Mouse (Mus musculus) midbrain, embryonic 13.5 days (tissue): ENCODE data around the gene Galk1. TPM values are rescaled to one million over a fixed set of nuclear protein-coding genes. Genes with fewer than 3 reads are reported as not detected.

ENCODE experiments used
- ATAC-seq: fragments of 200-750 bp; cut with Nextera tagmentation; 2 replicates; pipeline ENCODE4 v1.8.0; 2017; ENCODE audit warnings: mild to moderate bottlenecking, moderate TSS enrichment, moderate library complexity
- H3K27ac ChIP-seq: fragments of 300-500 bp; sonication (generic); 2 replicates; pipeline ENCODE4 v1.5.1; 2015; ENCODE audit warnings: inconsistent platforms, mild to moderate bottlenecking, moderate library complexity
- H3K27me3 ChIP-seq: fragments of 300-500 bp; sonication (generic); 2 replicates; pipeline ENCODE4 v1.6.1; 2015; ENCODE audit warnings: mild to moderate bottlenecking, inconsistent platforms
- H3K36me3 ChIP-seq: fragments of 300-500 bp; sonication (generic); 2 replicates; pipeline ENCODE4 v1.6.1; 2015; ENCODE audit warnings: mild to moderate bottlenecking, inconsistent platforms
- H3K4me1 ChIP-seq: fragments of 300-500 bp; sonication (generic); replicated peaks from 2 replicates; pipeline ENCODE4 v1.6.1; 2015; ENCODE audit warnings: inconsistent platforms
- H3K4me2 ChIP-seq: fragments of 300-500 bp; sonication (generic); replicated peaks from 2 replicates; pipeline ENCODE4 v1.6.1; 2015; ENCODE audit warnings: moderate library complexity, mild to moderate bottlenecking, inconsistent platforms
- H3K4me3 ChIP-seq: fragments of 300-500 bp; sonication (generic); replicated peaks from 2 replicates; pipeline ENCODE4 v1.5.1; 2015; ENCODE audit warnings: mild to moderate bottlenecking, inconsistent platforms
- H3K9ac ChIP-seq: fragments of 300-500 bp; sonication (generic); replicated peaks from 2 replicates; pipeline ENCODE4 v1.6.1; 2015; ENCODE audit warnings: mild to moderate bottlenecking, inconsistent platforms
- H3K9me3 ChIP-seq: fragments of 300-500 bp; sonication (generic); 2 replicates; pipeline ENCODE4 v1.6.1; 2016; ENCODE audit warnings: mild to moderate bottlenecking, inconsistent platforms
- WGBS: fragments of 180-500 bp; shearing (Covaris S2); methylation state at CpG from one replicate; pipeline ENCODE4 v1.1.7; 2015; 5-methylcytosine and 5-hydroxymethylcytosine counted together
- polyA plus RNA-seq: library from polyadenylated mRNA; unstranded; fragments of >200 nt; fragmentation: Nextera tagmentation; extraction: Ambion mirVana; gene quantifications from 2 replicates; pipeline ENCODE4 v1.2.1, GENCODE M21; 2015

Galk1 gene
- polyA plus RNA-seq, 1 experiment from 2014 or later = 58.9 TPM

- Histone ChIP-seq H3K4me2 (no peak overlapping the region), H3K9ac (no peak overlapping the region), H3K36me3 (no peaks in the 10 kb centered on the region), H3K4me3 (no peak overlapping the region), H3K27me3 (peaks cover 3% of the 10 kb centered on the region; the same call in 1 of the 2 replicates), H3K9me3 (no peaks in the 10 kb centered on the region), H3K27ac (no peak overlapping the region), H3K4me1 (peaks cover 1% of the 10 kb centered on the region; the same call in 1 of the 2 replicates)
- ATAC-seq = no peak
- 88% methylated on average over 3 of the region's 3 CpGs for whole genome bisulfite sequencing
These were observed 17.3 kb downstream of the Galk1 start for GRCm38 (mm10) chr11:115995256-115995655.

- Histone ChIP-seq H3K4me3 (no peak overlapping the region), H3K9me3 (no peaks in the 10 kb centered on the region), H3K27ac (no peak overlapping the region), H3K4me2 (no peak overlapping the region), H3K9ac (no peak overlapping the region), H3K27me3 (peaks cover 4% of the 10 kb centered on the region; the same call in 1 of the 2 replicates), H3K36me3 (no peaks in the 10 kb centered on the region), H3K4me1 (no peaks in the 10 kb centered on the region)
- 76% methylated on average over 4 of the region's 4 CpGs for WGBS
- no peak for ATAC-seq
These were observed 20.4 kb downstream of the Galk1 start for GRCm38 (mm10) chr11:115992098-115992497.

GRCm38 (mm10) chr11:115989686-115990085 is 22.8 kb downstream of the Galk1 start:
- H3K27me3 ChIP-seq = peaks cover 4% of the 10 kb centered on the region; the same call in 1 of the 2 replicates
- no peak for ATAC-seq
- H3K4me2 ChIP-seq = peak overlapping the region; percentile 25; the same call in 1 of the 2 replicates
- H3K9me3 ChIP-seq = no peaks in the 10 kb centered on the region
- no peak overlapping the region for H3K27ac ChIP-seq
- no peaks in the 10 kb centered on the region for H3K36me3 ChIP-seq
- no peak overlapping the region for H3K9ac ChIP-seq
- H3K4me1 ChIP-seq = no peaks in the 10 kb centered on the region
- WGBS = 32% methylated on average over 15 of the region's 15 CpGs
- H3K4me3 ChIP-seq = no peak overlapping the region

- no peaks in the 10 kb centered on the region for H3K36me3 ChIP-seq
- H3K27me3 ChIP-seq = 0 out of 2 replicates have a peak, but pooled peaks cover 4% of the 10 kb centered on the region
- H3K9ac ChIP-seq = no peak overlapping the region
- no peak overlapping the region for H3K27ac ChIP-seq
- no peaks in the 10 kb centered on the region for H3K4me1 ChIP-seq
- WGBS = 94% methylated on average over 8 of the region's 8 CpGs
- H3K4me3 ChIP-seq = no peak overlapping the region
- no peaks in the 10 kb centered on the region for H3K9me3 ChIP-seq
- ATAC-seq = no peak
- H3K4me2 ChIP-seq = no peak overlapping the region
These were observed 29.2 kb downstream of the Galk1 start for GRCm38 (mm10) chr11:115983291-115983690.

- Histone ChIP-seq H3K27me3 (peaks cover 12% of the 10 kb centered on the region; the same call in 1 of the 2 replicates), H3K4me3 (no peak overlapping the region), H3K4me1 (no peaks in the 10 kb centered on the region), H3K27ac (no peak overlapping the region), H3K4me2 (no peak overlapping the region), H3K9me3 (no peaks in the 10 kb centered on the region), H3K36me3 (no peaks in the 10 kb centered on the region), H3K9ac (no peak overlapping the region)
- no peak for ATAC-seq
- WGBS = 94% methylated on average over 15 of the region's 15 CpGs
These were observed 30.0 kb downstream of the Galk1 start for GRCm38 (mm10) chr11:115982472-115982871.

- Histone ChIP-seq H3K9ac (no peak overlapping the region), H3K36me3 (no peaks in the 10 kb centered on the region), H3K4me1 (peaks cover 12% of the 10 kb centered on the region), H3K27me3 (peaks cover 52% of the 10 kb centered on the region), H3K4me2 (no peak overlapping the region), H3K9me3 (no peaks in the 10 kb centered on the region), H3K27ac (no peak overlapping the region), H3K4me3 (no peak overlapping the region)
- 33% methylated on average over 12 of the region's 12 CpGs for WGBS
- ATAC-seq = no peak
These were observed 37.0 kb downstream of the Galk1 start for GRCm38 (mm10) chr11:115975544-115975943.

GRCm38 (mm10) chr11:115975083-115975420 is 37.5 kb downstream of the Galk1 start:
- Histone ChIP-seq H3K4me2 (peak overlapping the region; percentile 55), H3K4me3 (peak overlapping the region; percentile 38), H3K36me3 (no peaks in the 10 kb centered on the region), H3K4me1 (peaks cover 14% of the 10 kb centered on the region), H3K9ac (peak overlapping the region; percentile 32; the same call in 1 of the 2 replicates), H3K9me3 (no peaks in the 10 kb centered on the region), H3K27ac (no peak overlapping the region), H3K27me3 (peaks cover 52% of the 10 kb centered on the region)
- 4% methylated on average over 18 of the region's 18 CpGs for WGBS
- no peak for ATAC-seq

GRCm38 (mm10) chr11:115974309-115975082 is 38.0 kb downstream of the Galk1 start, which contains the start of gene Itgb4:
Gene Itgb4, plus strand, starts transcription at chr11:115974709.
- Histone ChIP-seq H3K36me3 (no peaks in the 10 kb centered on the region), H3K27me3 (peaks cover 52% of the 10 kb centered on the region), H3K4me1 (peaks cover 14% of the 10 kb centered on the region), H3K9me3 (no peaks in the 10 kb centered on the region), H3K27ac (no peak within 1 kb of the TSS), H3K4me2 (peak within 1 kb of the TSS; percentile 55), H3K4me3 (peak within 1 kb of the TSS; percentile 38), H3K9ac (peak within 1 kb of the TSS; percentile 32; the same call in 1 of the 2 replicates)
- 15% methylated on average over 34 of the region's 58 CpGs for WGBS
- ATAC-seq = no peak

GRCm38 (mm10) chr11:115971016-115971415 is 41.5 kb downstream of the Galk1 start:
- ATAC-seq = no peak
- 54% methylated on average over 6 of the region's 6 CpGs for WGBS
- Histone ChIP-seq H3K36me3 (peaks cover 11% of the 10 kb centered on the region), H3K9ac (no peak overlapping the region), H3K4me3 (no peak overlapping the region), H3K27me3 (peaks cover 30% of the 10 kb centered on the region), H3K9me3 (no peaks in the 10 kb centered on the region), H3K4me2 (no peak overlapping the region), H3K4me1 (peaks cover 14% of the 10 kb centered on the region), H3K27ac (no peak overlapping the region)

- Histone ChIP-seq H3K27ac (no peak overlapping the region), H3K4me1 (peaks cover 14% of the 10 kb centered on the region), H3K4me2 (no peak overlapping the region), H3K4me3 (no peak overlapping the region), H3K9me3 (no peaks in the 10 kb centered on the region), H3K27me3 (peaks cover 21% of the 10 kb centered on the region), H3K9ac (no peak overlapping the region), H3K36me3 (peaks cover 20% of the 10 kb centered on the region)
- WGBS = 64% methylated on average over 15 of the region's 15 CpGs
- ATAC-seq = no peak
These were observed 42.4 kb downstream of the Galk1 start for GRCm38 (mm10) chr11:115970006-115970673.

- H3K9me3 ChIP-seq = no peaks in the 10 kb centered on the region
- H3K27me3 ChIP-seq = peaks cover 8% of the 10 kb centered on the region
- H3K27ac ChIP-seq = no peak overlapping the region
- peaks cover 2% of the 10 kb centered on the region; the same call in 1 of the 2 replicates for H3K4me1 ChIP-seq
- H3K4me3 ChIP-seq = no peak overlapping the region
- WGBS = 73% methylated on average over 5 of the region's 5 CpGs
- no peak overlapping the region for H3K4me2 ChIP-seq
- H3K9ac ChIP-seq = no peak overlapping the region
- ATAC-seq = no peak
- peaks cover 33% of the 10 kb centered on the region for H3K36me3 ChIP-seq
These were observed 43.7 kb downstream of the Galk1 start for GRCm38 (mm10) chr11:115968731-115969405.
